Mouse (Mus musculus): ENCODE measurements around the gene Nav3.

- TF ChIP-seq CTCF (IDR thresholded peaks at IDR 0.05; ENCODE audit: borderline replicate concordance, extremely low read depth, insufficient read depth, insufficient read length) (no peak), POLR2A (IDR thresholded peaks at IDR 0.05; ENCODE audit: borderline replicate concordance, extremely low read depth, insufficient read depth, insufficient read length, poor library complexity, severe bottlenecking) (no peak)
Measured at GRCm38 (mm10) chr10:109699771-109700335, 756.2 kb downstream of the Nav3 start.
